Mouse (Mus musculus) ES-Bruce4 (cell line): ENCODE data around the gene Olfr453. TPM values are rescaled to one million over a fixed set of nuclear protein-coding genes. Genes with fewer than 3 reads are reported as not detected.

ENCODE experiments used
- H3K27ac ChIP-seq: 2 replicates; pipeline ENCODE4 v1.5.1; 2012; ENCODE audit warnings: low read length, inconsistent platforms; ENCODE audit not compliant: insufficient read depth
- H3K27me3 ChIP-seq: 2 replicates; pipeline ENCODE4 v1.6.1; 2012; ENCODE audit warnings: mild to moderate bottlenecking, low read length, inconsistent platforms; ENCODE audit not compliant: control insufficient read depth, poor library complexity, insufficient read depth, severe bottlenecking
- H3K36me3 ChIP-seq: 2 replicates; pipeline ENCODE4 v1.6.1; 2012; ENCODE audit warnings: inconsistent platforms, mild to moderate bottlenecking, low read length, moderate library complexity; ENCODE audit not compliant: control insufficient read depth, poor library complexity, insufficient read depth, severe bottlenecking
- H3K4me1 ChIP-seq: one replicate; pipeline ENCODE4 v1.8.1; 2011; ENCODE audit warnings: low read length; ENCODE audit not compliant: control insufficient read depth, insufficient read depth
- H3K4me3 ChIP-seq: 2 replicates; pipeline ENCODE4 v1.5.1; 2011; ENCODE audit warnings: low read depth, mild to moderate bottlenecking, low read length
- H3K9ac ChIP-seq: 2 replicates; pipeline ENCODE4 v1.6.1; 2012; ENCODE audit warnings: low read depth, mild to moderate bottlenecking, inconsistent platforms; ENCODE audit not compliant: poor library complexity, severe bottlenecking
- H3K9me3 ChIP-seq: replicated peaks from 2 replicates; pipeline ENCODE4 v1.6.1; 2012; ENCODE audit warnings: mild to moderate bottlenecking, low read length, inconsistent platforms; ENCODE audit not compliant: control insufficient read depth, poor library complexity, insufficient read depth, severe bottlenecking
- CTCF ChIP-seq: IDR thresholded peaks from one replicate; pipeline ENCODE4 v1.8.1; 2011; ENCODE audit warnings: low read depth, low read length
- EP300 ChIP-seq: IDR thresholded peaks from 2 replicates; pipeline ENCODE4 v1.6.1; 2011; ENCODE audit warnings: low read depth, low read length; ENCODE audit not compliant: insufficient read depth
- POLR2A ChIP-seq: IDR thresholded peaks from one replicate; pipeline ENCODE4 v1.8.1; 2011; ENCODE audit warnings: low read length; ENCODE audit not compliant: insufficient read depth
- polyA plus RNA-seq: library from polyadenylated mRNA; stranded (reverse); fragments of >200 nt; gene quantifications from 2 replicates; pipeline ENCODE4 v1.2.4, GENCODE M21; 2011; ENCODE audit warnings: low read depth; ENCODE audit not compliant: missing spikeins, insufficient read depth, insufficient read length

Gene Olfr453
- polyA plus RNA-seq, 1 experiment, result not detected

DNA sequence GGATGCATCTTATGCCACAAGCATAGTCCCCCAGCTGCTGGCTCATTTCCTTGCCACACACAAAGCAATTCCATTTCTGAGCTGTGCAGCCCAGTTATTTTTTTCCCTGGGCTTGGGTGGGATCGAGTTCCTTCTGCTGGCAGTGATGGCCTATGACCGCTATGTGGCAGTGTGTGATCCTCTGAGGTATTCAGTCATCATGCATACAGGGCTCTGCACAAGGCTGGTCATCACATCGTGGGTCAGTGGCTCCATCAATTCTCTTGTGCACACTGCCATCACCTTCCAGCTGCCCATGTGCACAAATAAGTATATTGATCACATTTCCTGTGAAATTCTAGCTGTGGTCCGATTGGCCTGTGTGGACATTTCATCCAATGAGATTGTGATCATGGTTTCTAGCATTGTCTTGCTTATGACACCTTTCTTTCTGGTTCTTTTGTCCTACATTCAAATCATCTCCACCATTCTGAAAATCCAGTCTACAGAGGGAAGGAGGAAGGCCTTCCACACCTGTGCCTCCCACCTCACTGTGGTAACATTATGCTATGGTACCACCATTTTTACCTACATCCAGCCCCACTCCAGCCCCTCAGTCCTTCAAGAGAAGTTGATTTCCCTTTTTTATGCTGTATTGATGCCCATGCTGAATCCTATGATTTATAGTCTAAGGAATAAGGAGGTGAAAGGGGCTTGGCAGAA, 51.2 kb downstream of the Olfr453 start:
- H3K36me3 ChIP-seq, result no peaks in the 10 kb centered on the region
- no peak overlapping the region for H3K27ac ChIP-seq
- no peaks in the 10 kb centered on the region for H3K27me3 ChIP-seq
- H3K9me3 ChIP-seq, result no peaks in the 10 kb centered on the region
- H3K4me1 ChIP-seq, result no peaks in the 10 kb centered on the region
- no peak overlapping the region for H3K4me3 ChIP-seq
- TF ChIP-seq EP300, result no peak
- peak; percentile 33 for TF ChIP-seq CTCF
- no peak overlapping the region for H3K9ac ChIP-seq

- TF ChIP-seq EP300 (no peak), CTCF (no peak), POLR2A (no peak)
- Histone ChIP-seq H3K27ac (no peak overlapping the region), H3K9ac (no peak overlapping the region), H3K4me3 (no peak overlapping the region), H3K9me3 (no peaks in the 10 kb centered on the region), H3K27me3 (no peaks in the 10 kb centered on the region), H3K4me1 (no peaks in the 10 kb centered on the region), H3K36me3 (no peaks in the 10 kb centered on the region)
Observed at GRCm38 (mm10) chr6:42790949-42791556, 51.9 kb downstream of the Olfr453 start.

- no peak for TF ChIP-seq CTCF
- TF ChIP-seq EP300, result no peak
- no peak for TF ChIP-seq POLR2A
- Histone ChIP-seq H3K36me3 (no peaks in the 10 kb centered on the region), H3K4me3 (no peak overlapping the region), H3K9me3 (no peaks in the 10 kb centered on the region), H3K27ac (no peak overlapping the region), H3K9ac (no peak overlapping the region), H3K27me3 (no peaks in the 10 kb centered on the region), H3K4me1 (no peaks in the 10 kb centered on the region)
Observed at GRCm38 (mm10) chr6:42794982-42795381, 55.8 kb downstream of the Olfr453 start.

Other genes starting within 250 kb of the Olfr453 start
- gene Olfr455, start 191.8 kb upstream of the Olfr453 start, polyA plus RNA-seq, result not detected in 2 replicates
- not detected in 2 replicates for gene Tcaf3, start 141.7 kb upstream of the Olfr453 start, polyA plus RNA-seq
- 3.4 and 4.5 TPM in 2 replicates for gene Tcaf2, start 94.1 kb upstream of the Olfr453 start, polyA plus RNA-seq
- gene Tcaf1, start 29.3 kb upstream of the Olfr453 start, polyA plus RNA-seq, result 25.2 and 35.6 TPM in 2 replicates
- gene Olfr38, start 17.0 kb downstream of the Olfr453 start, polyA plus RNA-seq, result not detected in 2 replicates
- not detected in 2 replicates for gene Olfr452, start 45.7 kb downstream of the Olfr453 start, polyA plus RNA-seq
- not detected in 2 replicates for gene Olfr450, start 72.6 kb downstream of the Olfr453 start, polyA plus RNA-seq
- gene Olfr449, start 95.0 kb downstream of the Olfr453 start, polyA plus RNA-seq, result not detected in 2 replicates
- gene Olfr448, start 151.1 kb downstream of the Olfr453 start, polyA plus RNA-seq, result not detected in 2 replicates
- not detected in 2 replicates for gene Olfr447, start 169.5 kb downstream of the Olfr453 start, polyA plus RNA-seq
- gene Olfr446, start 182.0 kb downstream of the Olfr453 start, polyA plus RNA-seq, result not detected in 2 replicates
- gene Olfr444, start 209.7 kb downstream of the Olfr453 start, polyA plus RNA-seq, result not detected in 2 replicates